Comparison of ENCODE assay signal across 26 mouse cellular contexts in genomic region chr6:77324748-77325147, GRCm38 (mm10).
"Had no signal": no experiment of that assay in that cellular context is flagged by ENCODE, and none has a peak within 500 bp of the region (broad histone marks: within the 10 kb centered on the region; RNA-seq: fewer than 3 reads in every experiment).

No protein-coding gene starts in this region.

- H3K4me2 ChIP-seq: heart, embryonic 11.5 days; heart, embryonic 13.5 days; heart, embryonic 15.5 days; hindbrain, embryonic 13.5 days; hindbrain, embryonic 15.5 days; kidney, embryonic 15.5 days; limb, embryonic 12.5 days; liver, embryonic 11.5 days had no signal

- H3K9me3 ChIP-seq: heart, embryonic 13.5 days; heart, embryonic 15.5 days; hindbrain, embryonic 13.5 days; hindbrain, embryonic 15.5 days; kidney, embryonic 15.5 days; limb, embryonic 10.5 days; limb, embryonic 12.5 days had no signal

- H3K27ac ChIP-seq: heart, adult 2 months; heart, embryonic 13.5 days; heart, embryonic 15.5 days; hindbrain, embryonic 13.5 days; hindbrain, embryonic 15.5 days; hindbrain, postnatal 0 days; kidney, embryonic 15.5 days; kidney, postnatal 0 days; limb, embryonic 10.5 days; limb, embryonic 12.5 days had no signal

- H3K9ac ChIP-seq: forebrain, postnatal 0 days; heart, embryonic 13.5 days; heart, embryonic 15.5 days; hindbrain, embryonic 13.5 days; hindbrain, embryonic 15.5 days; kidney, embryonic 15.5 days; limb, embryonic 12.5 days had no signal

- DNase-seq: forebrain, postnatal 0 days; gastrocnemius, postnatal 14 days; gastrocnemius, postnatal 36 days; heart, adult 11 months; heart, adult 2 months; heart, postnatal 14 days; heart, postnatal 36 days; kidney, adult 11 months; kidney, adult 2 months; kidney, adult 9 months; kidney, postnatal 14 days; kidney, postnatal 36 days; layer of hippocampus, adult 9-11 months; liver had no signal

- ATAC-seq: forebrain, postnatal 0 days; hindbrain, postnatal 0 days; intestine, embryonic 16.5 days had no signal

- H3K4me1 ChIP-seq: heart, embryonic 13.5 days; heart, embryonic 15.5 days; hindbrain, embryonic 15.5 days; kidney, embryonic 15.5 days; limb, embryonic 10.5 days; limb, embryonic 12.5 days had no signal

- H3K36me3 ChIP-seq: heart, embryonic 13.5 days; heart, embryonic 15.5 days; hindbrain, embryonic 13.5 days; hindbrain, embryonic 15.5 days; kidney, embryonic 15.5 days; limb, embryonic 10.5 days; limb, embryonic 12.5 days had no signal

- H3K27me3 ChIP-seq: heart, embryonic 13.5 days; heart, embryonic 15.5 days; hindbrain, embryonic 13.5 days; hindbrain, embryonic 15.5 days; kidney, embryonic 15.5 days; limb, embryonic 12.5 days had no signal

- H3K4me3 ChIP-seq: heart, adult 2 months; heart, embryonic 13.5 days; heart, embryonic 15.5 days; hindbrain, embryonic 13.5 days; hindbrain, embryonic 15.5 days; kidney, embryonic 15.5 days; limb, embryonic 10.5 days; limb, embryonic 12.5 days had no signal
